Mouse (Mus musculus): ENCODE measurements around the gene Olfr78. TPM values are rescaled to one million over a fixed set of nuclear protein-coding genes. Genes with fewer than 3 reads are reported as not detected.

Olfr78 gene
- 4.7 TPM in 2 replicates for polyA plus RNA-seq (2012; rRNA removed)

DNA sequence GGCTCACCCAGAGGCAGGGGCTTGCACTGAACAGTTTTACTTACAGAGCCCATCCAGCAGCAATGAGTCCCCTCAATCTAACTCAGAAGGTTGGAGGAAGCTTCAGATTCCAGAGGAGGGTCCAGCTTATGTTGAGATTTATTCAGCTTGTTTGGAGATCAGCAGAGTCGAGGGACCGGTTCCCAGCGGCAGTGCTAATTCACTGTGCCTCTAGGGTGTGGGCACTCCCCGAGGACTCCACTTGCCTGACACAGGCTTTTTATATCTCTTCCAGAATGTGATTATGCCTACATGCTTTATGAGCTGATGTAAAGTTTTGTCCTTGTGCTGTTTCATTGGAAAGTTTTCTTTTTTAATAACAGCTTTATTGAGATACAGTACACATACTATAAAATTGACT lies at the start of gene Olfr78, which contains the start of gene Olfr560:
TSS of gene Olfr78 (minus strand) at position 206 of the 400 bp plus-strand sequence.
TSS of gene Olfr560 (minus strand) at position 101 of the 400 bp plus-strand sequence.
- no peak for TF ChIP-seq CTCF (IDR thresholded peaks at IDR 0.05; ENCODE audit: extremely low read depth, insufficient read depth, low read length)
- TF ChIP-seq POLR2A (IDR thresholded peaks at IDR 0.05; ENCODE audit: extremely low read depth, insufficient read depth, low read length), result no peak
- H3K27ac ChIP-seq (ENCODE audit: insufficient read depth, low read length), result no peak within 1 kb of the TSS

DNA sequence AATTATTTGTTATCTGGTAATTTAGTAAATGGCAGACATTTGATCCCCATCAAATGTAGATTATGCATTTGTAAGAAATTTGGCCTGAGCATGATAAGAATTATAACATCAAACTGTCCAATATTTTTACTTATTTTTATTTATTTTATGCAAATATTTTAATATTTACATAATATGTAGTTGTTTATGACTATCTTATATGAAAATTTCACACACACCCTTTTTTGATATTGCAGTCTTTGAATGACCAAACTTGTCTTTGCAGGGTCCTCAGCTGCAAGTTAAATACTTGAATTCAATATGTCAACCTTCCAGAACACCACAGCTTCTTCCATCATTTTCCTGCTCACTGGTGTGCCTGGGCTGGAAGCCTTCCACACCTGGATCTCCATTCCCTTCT lies 43.9 kb upstream of the Olfr78 start, which contains the start of gene Olfr564:
TSS of gene Olfr564 (plus strand) at position 301 of the 400 bp plus-strand sequence.
- Histone ChIP-seq H3K4me3 (ENCODE audit: insufficient read depth, low read length) (no peak within 1 kb of the TSS), H3K27ac (ENCODE audit: insufficient read depth, low read length) (no peak within 1 kb of the TSS), H3K4me1 (ENCODE audit: control insufficient read depth, insufficient read depth, low read length) (no peaks in the 10 kb centered on the region)
- TF ChIP-seq POLR2A (IDR thresholded peaks at IDR 0.05; ENCODE audit: extremely low read depth, insufficient read depth, low read length), result no peak
- no peak for TF ChIP-seq CTCF (IDR thresholded peaks at IDR 0.05; ENCODE audit: extremely low read depth, insufficient read depth, low read length)

More for the DNA sequence above, at the start of gene Olfr78, which contains the start of gene Olfr560:
- Histone ChIP-seq H3K4me3 (ENCODE audit: insufficient read depth, low read length) (no peak within 1 kb of the TSS), H3K4me1 (ENCODE audit: control insufficient read depth, insufficient read depth, low read length) (no peaks in the 10 kb centered on the region)

DNA sequence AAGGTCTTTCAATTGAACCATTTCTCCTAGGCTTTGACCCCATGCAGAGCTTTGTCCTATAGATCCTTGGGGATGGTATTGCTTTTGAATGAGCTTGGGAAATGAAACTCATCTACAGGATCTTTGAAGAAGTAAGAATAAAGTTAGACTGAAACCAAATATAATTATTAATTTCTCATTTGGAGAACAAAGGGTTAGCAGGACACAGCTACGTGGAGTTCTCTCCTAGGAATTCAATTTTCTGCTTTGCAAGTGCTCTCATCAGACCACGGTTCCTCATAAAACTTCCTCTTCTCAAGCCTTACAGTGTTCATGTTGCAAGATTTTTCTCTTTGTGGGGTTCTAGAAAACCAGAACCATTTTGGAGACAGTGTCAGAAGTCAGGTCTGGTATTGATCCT lies 11.7 kb upstream of the Olfr78 start, which contains the start of gene Olfr561:
TSS of gene Olfr561 (plus strand) at position 301 of the 400 bp plus-strand sequence.
- Histone ChIP-seq H3K27ac (ENCODE audit: insufficient read depth, low read length) (no peak within 1 kb of the TSS), H3K4me3 (ENCODE audit: insufficient read depth, low read length) (no peak within 1 kb of the TSS), H3K4me1 (ENCODE audit: control insufficient read depth, insufficient read depth, low read length) (no peaks in the 10 kb centered on the region)
- TF ChIP-seq POLR2A (IDR thresholded peaks at IDR 0.05; ENCODE audit: extremely low read depth, insufficient read depth, low read length), result no peak
- TF ChIP-seq CTCF (IDR thresholded peaks at IDR 0.05; ENCODE audit: extremely low read depth, insufficient read depth, low read length), result no peak

DNA sequence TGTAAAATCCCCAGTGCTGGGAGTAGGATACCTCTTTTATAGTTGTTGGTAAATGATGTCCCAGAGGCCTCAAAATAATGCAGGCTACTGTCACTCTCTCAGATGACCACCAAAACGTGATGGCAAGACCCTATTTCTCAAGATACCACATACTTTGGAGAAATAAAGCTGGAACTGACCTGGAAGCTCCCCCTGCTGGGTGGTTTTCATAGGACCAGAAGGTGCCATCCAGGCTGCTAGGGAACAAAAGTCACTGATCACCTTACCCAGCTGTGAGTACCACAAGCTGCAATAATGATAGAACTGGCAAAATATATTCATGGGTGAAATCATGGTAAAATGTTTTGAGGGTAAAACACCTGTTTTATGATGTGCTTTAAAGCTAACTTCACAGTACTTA lies 7.2 kb downstream of the Olfr78 start:
- Histone ChIP-seq H3K4me3 (ENCODE audit: insufficient read depth, low read length) (no peak overlapping the region), H3K4me1 (ENCODE audit: control insufficient read depth, insufficient read depth, low read length) (no peaks in the 10 kb centered on the region), H3K27ac (ENCODE audit: insufficient read depth, low read length) (no peak overlapping the region)
- TF ChIP-seq POLR2A (IDR thresholded peaks at IDR 0.05; ENCODE audit: extremely low read depth, insufficient read depth, low read length) (no peak), CTCF (IDR thresholded peaks at IDR 0.05; ENCODE audit: extremely low read depth, insufficient read depth, low read length) (peak; percentile 10; the same call in 1 of the 2 replicates)

DNA sequence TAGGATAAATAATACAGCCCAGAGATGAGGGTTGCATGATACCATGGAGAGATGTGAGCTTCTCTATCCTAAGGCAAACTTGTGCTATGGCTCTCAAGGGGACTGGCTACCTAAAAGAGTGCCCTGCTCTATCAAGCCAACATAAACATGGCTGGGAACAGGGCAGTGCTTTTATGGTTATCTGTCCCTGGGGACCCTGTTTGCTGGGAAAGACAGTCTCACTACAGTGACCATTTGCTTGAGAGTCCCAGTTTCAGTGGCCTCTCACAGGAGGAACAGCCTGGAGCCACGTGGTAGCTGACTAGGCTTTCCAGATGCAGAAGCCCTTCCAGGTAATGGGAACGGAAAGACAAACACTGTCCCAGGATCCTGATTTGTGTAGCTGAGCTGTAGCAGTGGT lies 21.6 kb downstream of the Olfr78 start:
- TF ChIP-seq CTCF (IDR thresholded peaks at IDR 0.05; ENCODE audit: extremely low read depth, insufficient read depth, low read length) (no peak), POLR2A (IDR thresholded peaks at IDR 0.05; ENCODE audit: extremely low read depth, insufficient read depth, low read length) (no peak)
- H3K4me3 ChIP-seq (ENCODE audit: insufficient read depth, low read length), result no peak overlapping the region
- H3K27ac ChIP-seq (ENCODE audit: insufficient read depth, low read length), result no peak overlapping the region
- no peaks in the 10 kb centered on the region for H3K4me1 ChIP-seq (ENCODE audit: control insufficient read depth, insufficient read depth, low read length)

DNA sequence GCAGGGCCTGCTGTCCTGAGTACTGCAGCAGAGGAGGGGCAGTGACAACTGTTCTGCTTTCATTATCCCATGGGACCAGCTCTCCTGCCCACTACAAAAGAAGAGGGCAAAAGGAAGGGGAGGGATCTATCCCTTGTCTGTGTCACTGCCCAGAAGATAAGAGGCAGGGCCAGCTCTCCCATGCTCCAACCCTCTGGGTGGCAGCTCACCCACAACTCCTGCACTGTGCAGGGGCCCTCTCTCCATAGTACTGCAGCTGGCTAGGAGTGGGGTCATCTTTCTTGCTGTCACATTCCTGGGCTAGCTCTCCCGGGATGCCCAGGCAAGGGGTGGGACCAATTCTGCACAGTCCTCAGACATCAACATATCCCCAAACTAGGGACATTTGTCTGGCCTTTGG lies 25.5 kb downstream of the Olfr78 start:
- H3K27ac ChIP-seq (ENCODE audit: insufficient read depth, low read length), result no peak overlapping the region
- TF ChIP-seq CTCF (IDR thresholded peaks at IDR 0.05; ENCODE audit: extremely low read depth, insufficient read depth, low read length) (no peak), POLR2A (IDR thresholded peaks at IDR 0.05; ENCODE audit: extremely low read depth, insufficient read depth, low read length) (no peak)
- H3K4me1 ChIP-seq (ENCODE audit: control insufficient read depth, insufficient read depth, low read length), result no peaks in the 10 kb centered on the region
- no peak overlapping the region for H3K4me3 ChIP-seq (ENCODE audit: insufficient read depth, low read length)

DNA sequence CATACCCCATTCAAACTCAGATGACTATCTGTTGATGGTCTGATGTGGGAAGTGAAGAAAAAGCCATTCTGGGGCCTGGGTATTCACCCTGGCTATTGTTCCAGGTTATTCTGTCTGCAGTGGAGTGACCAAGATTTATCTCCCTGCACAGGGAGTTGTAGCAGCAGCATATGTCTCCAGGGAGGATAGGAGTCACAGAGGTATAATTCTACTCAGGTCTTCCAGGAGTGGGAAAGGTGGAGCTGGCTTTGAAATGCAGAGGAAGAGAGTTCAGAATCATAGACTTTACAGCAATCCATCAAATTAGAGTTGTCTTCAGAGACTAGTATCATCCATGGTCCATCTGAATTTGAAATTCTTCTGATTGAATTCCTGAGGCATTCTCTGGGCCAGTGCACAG lies 31.9 kb downstream of the Olfr78 start, which contains the start of gene Olfr559:
TSS of gene Olfr559 (minus strand) at position 101 of the 400 bp plus-strand sequence.
- no peak within 1 kb of the TSS for H3K27ac ChIP-seq (ENCODE audit: insufficient read depth, low read length)
- TF ChIP-seq POLR2A (IDR thresholded peaks at IDR 0.05; ENCODE audit: extremely low read depth, insufficient read depth, low read length) (no peak), CTCF (IDR thresholded peaks at IDR 0.05; ENCODE audit: extremely low read depth, insufficient read depth, low read length) (no peak)
- H3K4me3 ChIP-seq (ENCODE audit: insufficient read depth, low read length), result no peak within 1 kb of the TSS
- no peaks in the 10 kb centered on the region for H3K4me1 ChIP-seq (ENCODE audit: control insufficient read depth, insufficient read depth, low read length)

DNA sequence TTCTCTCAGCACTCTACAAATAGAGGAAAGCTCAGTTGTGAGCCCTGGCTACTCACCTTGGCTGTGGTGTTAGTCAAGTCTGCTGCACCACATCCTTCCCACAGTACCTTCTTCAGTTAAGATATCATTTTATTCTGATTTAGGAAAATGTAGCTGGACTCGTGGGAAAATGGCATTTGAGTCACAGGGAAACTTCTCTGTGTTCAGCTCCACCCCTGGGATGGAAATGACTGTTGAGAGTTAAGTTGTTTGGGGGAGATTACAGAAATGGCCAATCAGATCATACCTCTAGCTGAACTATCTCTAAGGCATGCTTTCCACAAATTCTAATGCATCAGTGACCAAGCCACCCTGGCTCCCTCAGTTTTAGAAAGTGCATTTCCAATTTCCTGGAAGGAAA lies 40.3 kb downstream of the Olfr78 start, which contains the start of gene Olfr33:
TSS of gene Olfr33 (minus strand) at position 101 of the 400 bp plus-strand sequence.
- H3K27ac ChIP-seq (ENCODE audit: insufficient read depth, low read length), result no peak within 1 kb of the TSS
- TF ChIP-seq POLR2A (IDR thresholded peaks at IDR 0.05; ENCODE audit: extremely low read depth, insufficient read depth, low read length) (no peak), CTCF (IDR thresholded peaks at IDR 0.05; ENCODE audit: extremely low read depth, insufficient read depth, low read length) (no peak)

DNA sequence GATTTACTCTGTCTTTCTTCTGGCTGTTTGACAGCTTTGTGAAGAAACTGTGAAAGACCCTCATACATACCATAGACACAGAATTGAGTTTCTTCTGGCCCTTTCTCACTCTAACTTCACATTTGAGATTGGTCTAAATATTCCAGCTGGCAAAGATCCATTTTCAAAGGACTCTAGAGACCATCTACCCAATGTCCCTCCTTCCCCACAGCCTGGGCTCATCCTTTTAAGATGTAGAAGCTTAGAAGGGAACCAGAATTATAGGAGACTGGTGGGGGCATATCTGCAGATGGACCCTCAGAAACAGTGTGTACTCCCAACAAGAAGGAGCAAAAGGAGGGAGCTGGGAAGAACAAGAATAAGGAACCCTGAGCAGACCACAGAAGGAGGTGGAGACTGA lies 57.4 kb downstream of the Olfr78 start, which contains the start of gene Olfr558:
TSS of gene Olfr558 (plus strand) at position 301 of the 400 bp plus-strand sequence.
- no peak for TF ChIP-seq POLR2A (IDR thresholded peaks at IDR 0.05; ENCODE audit: extremely low read depth, insufficient read depth, low read length)
- TF ChIP-seq CTCF (IDR thresholded peaks at IDR 0.05; ENCODE audit: extremely low read depth, insufficient read depth, low read length), result no peak
- Histone ChIP-seq H3K27ac (ENCODE audit: insufficient read depth, low read length) (no peak within 1 kb of the TSS), H3K4me1 (ENCODE audit: control insufficient read depth, insufficient read depth, low read length) (no peaks in the 10 kb centered on the region), H3K4me3 (ENCODE audit: insufficient read depth, low read length) (no peak within 1 kb of the TSS)

More for the DNA sequence above, 40.3 kb downstream of the Olfr78 start, which contains the start of gene Olfr33:
- H3K4me1 ChIP-seq (ENCODE audit: control insufficient read depth, insufficient read depth, low read length), result no peaks in the 10 kb centered on the region
- no peak within 1 kb of the TSS for H3K4me3 ChIP-seq (ENCODE audit: insufficient read depth, low read length)

DNA sequence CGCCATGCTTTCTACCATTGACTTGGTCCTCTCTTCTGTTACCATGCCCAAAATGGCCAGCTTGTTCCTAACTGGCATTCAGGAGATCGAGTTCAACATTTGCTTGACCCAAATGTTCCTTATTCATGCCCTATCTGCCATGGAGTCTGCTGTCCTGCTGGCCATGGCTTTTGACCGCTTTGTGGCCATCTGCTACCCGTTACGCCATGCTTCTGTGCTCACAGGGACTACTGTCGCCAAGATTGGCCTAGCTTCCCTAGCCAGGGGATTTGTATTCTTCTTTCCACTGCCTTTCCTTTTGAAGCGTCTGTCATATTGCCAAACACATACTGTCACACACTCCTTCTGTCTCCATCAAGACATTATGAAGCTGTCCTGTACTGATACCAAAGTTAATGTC lies 60.8 kb downstream of the Olfr78 start:
- Histone ChIP-seq H3K27ac (ENCODE audit: insufficient read depth, low read length) (no peak overlapping the region), H3K4me1 (ENCODE audit: control insufficient read depth, insufficient read depth, low read length) (no peaks in the 10 kb centered on the region), H3K4me3 (ENCODE audit: insufficient read depth, low read length) (no peak overlapping the region)
- TF ChIP-seq POLR2A (IDR thresholded peaks at IDR 0.05; ENCODE audit: extremely low read depth, insufficient read depth, low read length) (no peak), CTCF (IDR thresholded peaks at IDR 0.05; ENCODE audit: extremely low read depth, insufficient read depth, low read length) (no peak)

Data from cortical plate, adult 2 months (tissue).